Mouse (Mus musculus): Measurements from ENCODE around the gene Tas2r117. TPM values are rescaled to one million over a fixed set of nuclear protein-coding genes. Genes with fewer than 3 reads are reported as not detected.

The Tas2r117 gene
- polyA plus RNA-seq, 1 experiment = not detected

DNA sequence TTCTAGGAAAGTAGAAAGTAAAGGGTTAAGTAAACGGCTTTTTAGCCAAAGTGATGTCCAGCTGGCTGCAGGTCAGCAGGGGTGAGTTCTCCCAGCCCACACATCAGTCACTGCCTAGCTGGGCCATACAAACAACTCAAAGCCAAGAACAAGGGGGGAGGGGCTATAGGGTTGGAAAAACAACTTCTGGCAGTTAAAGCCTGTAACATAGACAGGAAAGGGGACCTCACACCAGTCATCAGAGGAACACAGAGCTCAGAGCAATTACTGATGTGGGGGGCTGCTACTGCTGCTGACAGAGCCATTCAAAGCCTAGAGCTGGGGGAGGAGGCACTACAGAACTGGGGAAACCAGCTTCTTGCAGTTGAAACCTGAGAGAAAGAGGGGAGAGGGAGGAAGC is 7.2 kb upstream of the Tas2r117 start:
- Histone ChIP-seq H3K36me3 (ENCODE audit: control insufficient read depth, insufficient read depth) (no peaks in the 10 kb centered on the region), H3K79me2 (ENCODE audit: control insufficient read depth, insufficient read depth) (no peaks in the 10 kb centered on the region), H3K27me3 (ENCODE audit: control insufficient read depth, insufficient read depth, insufficient read length) (no peaks in the 10 kb centered on the region), H3K4me3 (no peak overlapping the region), H3ac (ENCODE audit: control insufficient read depth, insufficient read length) (no peak overlapping the region), H3K4me2 (ENCODE audit: low read depth) (no peak overlapping the region)
- TF ChIP-seq TCF12 (IDR thresholded peaks at IDR 0.05; ENCODE audit: insufficient read depth, poor library complexity, severe bottlenecking) = no peak
- TF ChIP-seq MYOD1 (IDR thresholded peaks at IDR 0.05; ENCODE audit: control insufficient read depth in 1 of 3, insufficient read length in 2 of 3, low read depth in 2 of 3) = no peak
- TF ChIP-seq E2F4 (IDR thresholded peaks at IDR 0.05; ENCODE audit: insufficient read depth) = no peak
- no peak for TF ChIP-seq TCF3 (IDR thresholded peaks at IDR 0.05; ENCODE audit: insufficient read length, low read depth)
- TF ChIP-seq MAX (IDR thresholded peaks at IDR 0.05; ENCODE audit: low read depth) = no peak
- TF ChIP-seq POLR2AphosphoS2 (IDR thresholded peaks at IDR 0.05; ENCODE audit: insufficient read length, low read depth) = no peak
- TF ChIP-seq POLR2A (IDR thresholded peaks at IDR 0.05; ENCODE audit: insufficient read length, low read depth) = no peak
- TF ChIP-seq SRF (IDR thresholded peaks at IDR 0.05; ENCODE audit: control insufficient read depth, insufficient read length, low read depth) = no peak
- no peak for TF ChIP-seq REST (IDR thresholded peaks at IDR 0.05; ENCODE audit: insufficient read depth, insufficient read length)
- TF ChIP-seq MYOG (IDR thresholded peaks at IDR 0.05; ENCODE audit: control insufficient read depth in 1 of 3, insufficient read depth in 1 of 3, insufficient read length in 2 of 3, low read depth in 2 of 3) = no peak
- no peak for TF ChIP-seq CEBPB (IDR thresholded peaks at IDR 0.05; ENCODE audit: insufficient read depth, poor library complexity, severe bottlenecking)
- TF ChIP-seq USF1 (IDR thresholded peaks at IDR 0.05; ENCODE audit: low read depth) = no peak

- no peaks in the 10 kb centered on the region for H3K27me3 ChIP-seq (ENCODE audit: control insufficient read depth, insufficient read depth, insufficient read length)
- no peak for TF ChIP-seq USF1 (IDR thresholded peaks at IDR 0.05; ENCODE audit: low read depth)
- no peak for TF ChIP-seq CEBPB (IDR thresholded peaks at IDR 0.05; ENCODE audit: insufficient read depth, poor library complexity, severe bottlenecking)
- TF ChIP-seq REST (IDR thresholded peaks at IDR 0.05; ENCODE audit: insufficient read depth, insufficient read length) = no peak
- TF ChIP-seq E2F4 (IDR thresholded peaks at IDR 0.05; ENCODE audit: insufficient read depth) = no peak
- no peak for TF ChIP-seq TCF3 (IDR thresholded peaks at IDR 0.05; ENCODE audit: insufficient read length, low read depth)
- TF ChIP-seq POLR2AphosphoS2 (IDR thresholded peaks at IDR 0.05; ENCODE audit: insufficient read length, low read depth) = no peak
- TF ChIP-seq SRF (IDR thresholded peaks at IDR 0.05; ENCODE audit: control insufficient read depth, insufficient read length, low read depth) = no peak
- H3K4me3 ChIP-seq = no peak within 1 kb of the TSS
- H3ac ChIP-seq (ENCODE audit: control insufficient read depth, insufficient read length) = no peak within 1 kb of the TSS
- H3K79me2 ChIP-seq (ENCODE audit: control insufficient read depth, insufficient read depth) = no peaks in the 10 kb centered on the region
- H3K36me3 ChIP-seq (ENCODE audit: control insufficient read depth, insufficient read depth) = no peaks in the 10 kb centered on the region
- H3K4me2 ChIP-seq (ENCODE audit: low read depth) = no peak within 1 kb of the TSS
Measured at GRCm38 (mm10) chr6:132846842-132847241, 44.2 kb downstream of the Tas2r117 start, which contains the start of gene Tas2r123. Tas2r123 (plus strand) TSS chr6:132847142.

Other genes starting within 250 kb of the Tas2r117 start
- gene Prh1, start 233.0 kb upstream of the Tas2r117 start, polyA plus RNA-seq (2012; fragmentation: generic; extraction: Trizol) = not detected
- not detected for gene Prp2, start 206.9 kb upstream of the Tas2r117 start, polyA plus RNA-seq (2012; fragmentation: generic; extraction: Trizol)
- not detected for gene A630073D07Rik, start 151.3 kb upstream of the Tas2r117 start, polyA plus RNA-seq (2012; fragmentation: generic; extraction: Trizol)
- gene Tas2r120, start 145.9 kb upstream of the Tas2r117 start, polyA plus RNA-seq (2012; fragmentation: generic; extraction: Trizol) = not detected
- gene Tas2r121, start 101.8 kb upstream of the Tas2r117 start, polyA plus RNA-seq (2012; fragmentation: generic; extraction: Trizol) = not detected
- gene Tas2r122, start 90.9 kb upstream of the Tas2r117 start, polyA plus RNA-seq (2012; fragmentation: generic; extraction: Trizol) = not detected
- not detected for gene Tas2r115, start 64.8 kb upstream of the Tas2r117 start, polyA plus RNA-seq (2012; fragmentation: generic; extraction: Trizol)
- gene Tas2r124, start 48.1 kb upstream of the Tas2r117 start, polyA plus RNA-seq (2012; fragmentation: generic; extraction: Trizol) = not detected
- gene Tas2r102, start 40.7 kb upstream of the Tas2r117 start, polyA plus RNA-seq (2012; fragmentation: generic; extraction: Trizol) = not detected
- gene Tas2r136, start 24.7 kb upstream of the Tas2r117 start, polyA plus RNA-seq (2012; fragmentation: generic; extraction: Trizol) = not detected
- not detected for gene Tas2r123, start 44.3 kb downstream of the Tas2r117 start, polyA plus RNA-seq (2012; fragmentation: generic; extraction: Trizol)
- gene Tas2r116, start 52.6 kb downstream of the Tas2r117 start, polyA plus RNA-seq (2012; fragmentation: generic; extraction: Trizol) = not detected
- not detected for gene Tas2r110, start 65.2 kb downstream of the Tas2r117 start, polyA plus RNA-seq (2012; fragmentation: generic; extraction: Trizol)
- not detected for gene Tas2r113, start 90.2 kb downstream of the Tas2r117 start, polyA plus RNA-seq (2012; fragmentation: generic; extraction: Trizol)
- gene Tas2r125, start 106.8 kb downstream of the Tas2r117 start, polyA plus RNA-seq (2012; fragmentation: generic; extraction: Trizol) = not detected
- gene Tas2r129, start 148.3 kb downstream of the Tas2r117 start, polyA plus RNA-seq (2012; fragmentation: generic; extraction: Trizol) = not detected
- not detected for gene Tas2r131, start 155.1 kb downstream of the Tas2r117 start, polyA plus RNA-seq (2012; fragmentation: generic; extraction: Trizol)
- not detected for gene Tas2r109, start 178.1 kb downstream of the Tas2r117 start, polyA plus RNA-seq (2012; fragmentation: generic; extraction: Trizol)
- not detected for gene Tas2r103, start 234.3 kb downstream of the Tas2r117 start, polyA plus RNA-seq (2012; fragmentation: generic; extraction: Trizol)

All from myocyte (in vitro differentiated cells).